Mouse (Mus musculus) lung, adult 2 months (tissue): Measurements from ENCODE around the gene Adam22. TPM values are rescaled to one million over a fixed set of nuclear protein-coding genes. Genes with fewer than 3 reads are reported as not detected.

Source experiments
- DNase-seq: peaks from one replicate; pipeline ENCODE4 v3.0.0; 2022
- H3K4me1 ChIP-seq: fragments of 200-500 bp; 2 replicates; pipeline ENCODE4 v1.6.1; 2011; ENCODE audit warnings: low read length; ENCODE audit not compliant: control insufficient read depth, insufficient read depth
- H3K4me3 ChIP-seq: fragments of 200-500 bp; replicated peaks from 2 replicates; pipeline ENCODE3; 2011; ENCODE audit warnings: low read depth, mild to moderate bottlenecking, control low read depth, low read length; ENCODE audit errors: extremely low read depth
- CTCF ChIP-seq: fragments of 200-500 bp; IDR thresholded peaks from 2 replicates; pipeline ENCODE4 v1.5.1; 2011; ENCODE audit warnings: mild to moderate bottlenecking, low read length, control low read depth; ENCODE audit not compliant: insufficient read depth
- POLR2A ChIP-seq: fragments of 200-500 bp; IDR thresholded peaks from 2 replicates; pipeline ENCODE4 v1.6.1; 2011; ENCODE audit warnings: low read depth, mild to moderate bottlenecking, control low read depth, low read length, borderline replicate concordance; ENCODE audit errors: extremely low read depth
- WGBS: fragments of 180-500 bp; shearing (Covaris S2); methylation state at CpG from one replicate; pipeline ENCODE4 v1.1.7; 2018; 5-methylcytosine and 5-hydroxymethylcytosine counted together
- polyA plus RNA-seq: library from polyadenylated mRNA; depleted of rRNA; stranded (reverse); fragments of >200 nt; gene quantifications from 2 replicates; pipeline ENCODE4 v1.2.3, GENCODE M21; 2012

Gene Adam22
- polyA plus RNA-seq, 1 experiment = 3.2 TPM

DNA sequence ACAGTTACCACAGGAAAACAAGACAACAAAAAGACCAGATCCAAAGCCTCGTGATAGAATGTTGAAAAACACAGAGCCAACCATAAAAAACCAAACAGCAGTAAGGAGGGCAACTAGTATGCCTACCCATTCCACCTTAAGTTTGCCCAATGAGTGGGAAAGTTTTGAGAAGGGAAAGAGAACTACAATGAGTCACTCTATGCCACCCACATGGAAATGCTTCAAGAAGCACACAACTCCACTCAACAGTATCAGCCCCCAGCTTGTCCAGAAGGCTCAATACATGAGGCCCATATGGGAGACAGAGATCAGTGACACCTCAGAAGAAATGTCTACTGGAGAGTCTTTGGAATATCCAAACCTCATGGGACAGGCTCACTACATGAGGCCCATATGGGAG is 187.3 kb downstream of the Adam22 start:
- no peak for DNase-seq
- WGBS = 66% methylated on average over 1 of the region's 1 CpGs
- no peak overlapping the region for H3K4me3 ChIP-seq
- TF ChIP-seq CTCF = no peak
- no peak for TF ChIP-seq POLR2A
- H3K4me1 ChIP-seq = no peaks in the 10 kb centered on the region

DNA sequence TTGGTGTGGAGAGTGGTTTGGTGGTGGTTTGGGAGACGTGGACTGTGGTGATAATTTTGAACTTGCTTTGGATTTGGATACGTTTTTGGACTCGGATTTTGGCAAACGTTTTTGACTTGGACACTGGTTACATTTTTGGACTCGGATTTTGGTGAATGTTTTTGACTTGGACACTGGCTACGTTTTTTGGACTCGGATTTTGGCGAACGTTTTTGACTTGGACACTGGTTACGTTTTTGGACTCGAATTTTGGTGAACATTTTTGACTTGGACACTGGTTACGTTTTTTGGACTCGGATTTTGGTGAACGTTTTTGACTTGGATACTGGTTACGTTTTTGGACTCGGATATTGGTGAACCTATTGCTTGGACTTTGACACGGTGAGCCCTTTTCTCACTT is 189.8 kb downstream of the Adam22 start:
- Histone ChIP-seq H3K4me1 (no peaks in the 10 kb centered on the region), H3K4me3 (no peak overlapping the region)
- WGBS = 84% methylated on average over 17 of the region's 17 CpGs
- DNase-seq = no peak
- TF ChIP-seq POLR2A = no peak
- TF ChIP-seq CTCF = no peak

DNA sequence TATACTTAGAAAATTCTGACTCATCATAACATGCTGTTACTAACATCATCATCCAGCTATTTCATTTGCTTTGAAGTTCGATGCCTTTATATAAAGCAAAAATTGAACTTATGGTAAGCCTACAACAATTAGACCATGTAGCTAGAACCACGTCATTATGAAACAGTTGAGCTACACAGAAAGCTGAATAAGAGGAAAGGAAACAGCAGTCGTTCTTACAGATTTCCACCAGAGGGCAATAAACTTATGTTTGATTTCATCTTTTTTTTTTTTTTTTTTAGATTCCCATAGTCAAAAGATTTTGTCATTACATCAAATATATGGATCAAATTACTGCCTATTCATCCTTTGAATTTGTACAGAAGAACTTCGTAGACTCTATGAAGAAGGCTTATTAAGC is 203.2 kb downstream of the Adam22 start:
- Histone ChIP-seq H3K4me3 (no peak overlapping the region), H3K4me1 (no peaks in the 10 kb centered on the region)
- TF ChIP-seq POLR2A (no peak), CTCF (peak; percentile 4; the same call in 1 of the 2 replicates)
- 36% methylated on average over 4 of the region's 4 CpGs for WGBS
- no peak for DNase-seq

DNA sequence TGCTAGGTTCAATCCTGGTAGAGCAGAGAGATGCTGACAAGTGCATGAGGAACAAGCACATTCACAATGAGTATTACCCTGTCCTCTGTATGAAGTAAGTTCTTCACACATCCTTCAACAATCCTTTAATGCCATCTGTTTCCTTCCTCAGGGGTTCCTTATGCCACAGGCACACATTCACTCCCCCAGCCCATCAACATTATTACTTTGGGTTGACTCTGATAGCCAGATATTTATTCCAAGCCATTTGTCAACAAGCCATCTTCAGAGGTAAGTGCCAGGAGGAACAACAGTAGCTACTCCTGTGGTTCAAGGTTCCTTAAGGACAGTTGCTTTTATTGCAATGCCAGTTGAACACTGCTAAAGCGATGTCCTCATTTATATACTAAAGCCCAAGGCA is 216.3 kb downstream of the Adam22 start:
- H3K4me1 ChIP-seq = no peaks in the 10 kb centered on the region
- no peak for TF ChIP-seq CTCF
- no peak for TF ChIP-seq POLR2A
- no peak overlapping the region for H3K4me3 ChIP-seq
- 85% methylated on average over 1 of the region's 1 CpGs for WGBS
- DNase-seq = no peak

DNA sequence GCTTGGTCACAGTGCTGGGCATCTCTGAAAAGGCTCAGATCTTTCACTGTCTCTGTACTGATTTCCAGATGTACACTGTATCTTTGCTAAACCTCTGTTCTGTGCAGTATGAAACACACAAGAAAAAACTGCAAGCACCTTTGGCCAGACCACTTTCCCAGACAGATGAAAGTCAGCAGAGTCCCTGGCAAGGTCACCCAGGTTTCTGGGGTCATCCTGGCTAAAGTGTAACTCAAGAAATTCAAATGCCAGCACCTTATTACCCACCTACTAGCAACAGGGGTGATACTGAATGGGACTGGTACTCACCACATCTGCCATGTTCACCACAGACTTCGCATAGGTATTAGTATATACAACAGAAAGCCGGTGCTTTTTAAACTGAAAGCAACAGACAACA is 221.8 kb downstream of the Adam22 start:
- H3K4me1 ChIP-seq = no peaks in the 10 kb centered on the region
- no peak overlapping the region for H3K4me3 ChIP-seq
- no peak for DNase-seq
- 96% methylated on average over 2 of the region's 2 CpGs for WGBS
- no peak for TF ChIP-seq CTCF
- TF ChIP-seq POLR2A = no peak

DNA sequence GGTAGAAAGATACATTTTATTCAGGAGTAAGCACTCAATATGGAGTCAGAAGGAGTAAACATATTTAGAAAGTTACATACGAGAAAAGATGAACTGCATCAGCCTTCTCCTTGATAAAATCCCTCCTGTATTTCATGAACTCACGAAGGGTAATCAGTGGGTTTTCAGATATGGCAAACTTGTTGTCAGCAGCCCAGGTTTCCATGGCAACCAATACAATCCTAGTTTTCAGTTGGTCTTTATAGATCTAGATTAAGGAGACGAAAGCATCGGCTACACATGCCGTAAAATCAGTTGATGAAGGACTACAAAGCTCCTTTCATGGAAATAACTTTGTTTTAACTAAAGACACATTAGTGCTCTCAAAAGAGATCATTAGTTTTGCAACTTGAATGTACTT is 222.5 kb downstream of the Adam22 start:
- Histone ChIP-seq H3K4me3 (no peak overlapping the region), H3K4me1 (no peaks in the 10 kb centered on the region)
- no peak for DNase-seq
- no peak for TF ChIP-seq CTCF
- no peak for TF ChIP-seq POLR2A
- WGBS = 71% methylated on average over 5 of the region's 5 CpGs

DNA sequence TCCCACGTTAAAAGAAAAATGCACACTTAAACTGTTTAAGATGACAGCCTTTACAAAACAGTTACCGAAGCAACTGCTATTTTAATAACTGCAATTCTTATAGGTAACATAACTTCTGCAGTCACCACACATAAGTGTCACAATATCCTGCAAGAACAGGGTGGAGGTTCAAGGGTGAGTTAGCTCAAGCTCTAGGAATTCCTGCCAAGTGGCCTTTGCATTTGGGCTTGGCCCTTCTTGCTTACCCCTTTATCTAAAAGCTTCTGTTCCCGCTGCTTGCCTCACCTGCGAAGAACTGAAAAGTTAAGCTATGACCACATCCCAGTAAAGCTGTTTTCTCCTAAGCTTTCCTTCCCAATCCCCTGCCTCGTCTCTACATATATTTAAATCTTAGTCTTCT is 235.4 kb downstream of the Adam22 start:
- no peak for DNase-seq
- 63% methylated on average over 5 of the region's 5 CpGs for WGBS
- no peak overlapping the region for H3K4me3 ChIP-seq
- TF ChIP-seq POLR2A = no peak
- no peak for TF ChIP-seq CTCF
- no peaks in the 10 kb centered on the region for H3K4me1 ChIP-seq

DNA sequence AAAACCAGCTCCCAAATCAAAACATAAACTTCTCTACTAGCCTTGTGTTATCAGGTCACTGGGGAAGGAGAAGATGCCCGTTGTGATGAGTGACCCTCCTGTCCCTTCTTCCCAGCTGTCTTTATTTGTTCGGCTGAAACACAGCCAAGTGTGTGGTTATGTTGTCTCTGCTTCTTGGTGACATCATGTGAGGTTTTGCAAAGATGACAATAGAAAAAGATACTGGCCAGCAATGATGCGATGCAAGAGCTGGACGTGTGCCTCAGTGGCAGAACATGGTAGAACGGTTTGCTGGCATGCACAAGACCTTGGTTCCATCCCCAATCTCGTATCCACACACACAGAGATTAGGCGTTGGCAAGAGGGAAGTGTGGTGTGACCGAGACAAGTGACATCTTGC is 236.0 kb downstream of the Adam22 start:
- no peak for DNase-seq
- no peak overlapping the region for H3K4me3 ChIP-seq
- WGBS = 72% methylated on average over 8 of the region's 8 CpGs
- TF ChIP-seq POLR2A = no peak
- no peak for TF ChIP-seq CTCF
- H3K4me1 ChIP-seq = no peaks in the 10 kb centered on the region

DNA sequence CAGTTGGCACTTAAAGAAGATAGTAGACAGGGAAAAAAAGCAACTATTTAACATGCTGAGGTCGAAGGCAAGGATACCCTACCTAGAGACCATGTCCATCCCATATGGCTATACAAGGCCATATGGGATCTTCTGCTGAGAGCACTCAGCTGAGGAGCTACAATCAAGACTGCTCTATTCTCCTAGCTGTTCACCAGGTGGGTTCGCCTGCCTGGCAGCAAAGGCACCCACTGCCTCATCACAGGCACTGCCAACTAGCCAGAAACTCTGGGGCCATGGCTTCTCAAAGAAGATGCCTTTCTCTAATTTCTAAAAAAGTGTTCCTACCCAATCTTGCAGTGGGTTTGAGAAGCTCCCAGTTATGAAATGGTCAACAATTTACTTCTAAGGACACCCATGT is 238.2 kb downstream of the Adam22 start:
- 80% methylated on average over 2 of the region's 2 CpGs for WGBS
- DNase-seq = no peak
- no peak overlapping the region for H3K4me3 ChIP-seq
- no peaks in the 10 kb centered on the region for H3K4me1 ChIP-seq
- TF ChIP-seq POLR2A (no peak), CTCF (no peak)

DNA sequence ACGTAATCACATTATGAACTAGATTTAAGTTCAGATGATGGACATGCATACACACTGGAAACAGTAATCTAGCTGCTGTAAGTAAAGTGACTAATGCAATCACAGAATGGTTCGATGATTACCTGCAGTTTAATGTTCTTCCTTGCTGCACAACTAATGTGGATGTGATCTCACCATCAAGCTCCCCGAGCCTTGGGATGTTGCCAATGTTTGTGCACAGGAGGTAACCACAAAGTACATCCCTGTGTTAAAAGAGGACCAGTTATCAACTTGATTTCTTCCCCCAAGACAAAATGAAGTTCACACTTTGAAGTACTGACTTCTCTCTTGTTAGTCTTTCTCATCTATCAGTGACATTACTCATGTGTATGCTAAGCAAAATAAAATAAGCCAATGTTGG is 247.0 kb downstream of the Adam22 start:
- no peak for DNase-seq
- Histone ChIP-seq H3K4me1 (no peaks in the 10 kb centered on the region), H3K4me3 (no peak overlapping the region)
- WGBS = 78% methylated on average over 3 of the region's 3 CpGs
- TF ChIP-seq CTCF (no peak), POLR2A (no peak)
